Mouse (Mus musculus) left cerebral cortex, adult 11 months (tissue): ENCODE results near the gene Ifit2.
"Not testable (repeated sequence)": the region's sequence is repeated elsewhere in the genome, so short reads cannot be mapped to it uniquely, and the experiment has no call there.

Experiments
- DNase-seq: peaks from one replicate; pipeline ENCODE4 v3.0.0; 2022; ENCODE audit warnings: low spot score

The Ifit2 gene

GRCm38 (mm10) chr19:34547976-34548375, 2.5 kb upstream of the Ifit2 start:
- DNase-seq = peak; percentile 50

DNA sequence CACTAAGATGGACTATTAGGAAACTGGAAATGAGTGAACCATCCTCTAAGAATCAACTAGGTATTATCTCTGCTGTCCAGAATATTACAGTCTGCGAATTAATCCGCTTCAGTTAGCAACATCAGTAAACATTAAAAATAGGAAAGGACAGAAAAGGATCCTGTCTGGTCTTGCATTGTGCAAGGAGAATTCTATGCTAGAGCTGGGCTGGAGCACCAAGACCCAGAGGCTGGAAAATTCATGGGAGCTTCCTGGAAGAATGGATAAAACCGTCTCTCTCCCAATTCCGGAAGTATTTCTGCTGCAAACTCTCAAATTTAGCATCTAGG, 325 bp upstream of the Ifit2 start:
- DNase-seq = no peak

DNA sequence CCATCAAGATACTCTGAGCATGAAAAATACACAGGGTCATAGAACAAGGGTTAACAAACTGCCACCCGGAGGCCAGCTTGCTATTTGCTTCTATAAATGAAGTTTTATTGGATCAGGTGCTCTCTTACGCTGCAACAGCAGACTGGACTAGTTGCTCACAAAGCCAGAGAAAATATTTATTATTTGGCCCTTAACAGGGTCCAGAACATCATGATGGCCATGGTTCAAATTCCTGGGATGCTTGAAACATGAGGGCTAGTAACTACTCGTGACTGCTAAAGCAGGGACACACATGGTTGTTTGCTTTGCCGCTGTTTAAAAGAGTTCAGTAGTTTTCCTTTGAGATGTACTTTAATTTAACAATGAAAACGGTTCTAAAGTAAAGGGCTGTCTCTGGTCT, 1.5 kb downstream of the Ifit2 start:
- DNase-seq = no peak

DNA sequence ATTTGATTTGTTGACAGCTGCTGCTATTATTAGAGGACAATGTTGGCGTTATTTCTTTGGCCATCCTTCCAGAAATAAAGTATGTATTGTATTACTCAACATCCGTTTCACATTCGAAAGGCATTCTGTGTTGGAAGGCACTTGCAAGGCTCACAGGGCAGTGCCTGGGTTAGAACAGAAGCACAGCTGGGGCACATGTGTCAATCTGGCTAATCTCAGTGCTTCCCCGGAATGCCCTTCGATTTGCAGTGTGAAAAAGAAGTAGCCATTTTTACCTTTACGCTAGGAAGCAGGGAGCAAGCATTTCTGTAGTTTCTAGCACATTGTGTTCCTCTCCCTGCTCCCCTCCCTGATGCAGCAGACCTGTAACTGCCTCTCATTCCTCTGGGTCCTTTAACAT, 2.5 kb downstream of the Ifit2 start:
- DNase-seq = no peak

DNA sequence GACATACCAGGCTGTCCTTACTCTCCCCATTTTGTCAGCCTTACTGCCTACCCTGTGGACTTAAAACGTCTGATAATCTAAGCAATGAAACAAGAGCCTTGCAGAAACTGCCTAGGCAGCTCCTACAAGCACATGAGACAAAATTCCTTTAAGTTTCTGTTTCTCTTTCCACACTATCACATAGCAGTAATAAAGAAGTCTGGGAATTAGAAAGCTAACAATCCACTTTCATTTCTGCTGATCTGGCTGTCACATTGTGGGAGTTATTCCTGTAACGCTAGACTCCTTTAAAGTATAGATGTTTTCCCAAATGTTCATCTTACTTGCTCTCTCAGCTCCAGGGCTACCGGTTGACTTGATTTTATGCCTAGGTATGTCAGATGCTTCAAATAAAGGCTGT, 3.0 kb downstream of the Ifit2 start:
- DNase-seq = no peak

- DNase-seq = no peak
These were observed 3.6 kb downstream of the Ifit2 start for GRCm38 (mm10) chr19:34554061-34554460.

DNA sequence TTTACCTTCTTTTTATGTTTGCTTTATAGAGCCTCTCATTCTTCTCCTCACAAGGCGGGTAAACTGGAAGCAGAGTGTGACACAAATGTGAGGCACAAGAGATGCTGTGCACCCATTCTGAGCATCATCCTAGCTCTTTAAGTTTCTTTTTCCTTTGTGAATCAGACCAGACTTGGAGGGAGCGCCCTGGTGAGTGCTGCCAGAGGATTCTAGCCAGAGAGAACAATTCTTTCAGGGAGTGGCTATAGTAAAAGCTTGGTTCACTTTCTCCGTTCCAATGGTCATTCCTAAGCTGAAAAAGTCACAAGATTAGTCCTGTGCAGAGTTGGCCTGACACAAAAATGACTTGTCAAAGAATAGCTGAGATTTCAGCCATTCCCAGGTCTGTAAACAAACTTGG, 6.1 kb downstream of the Ifit2 start:
- no peak for DNase-seq

GRCm38 (mm10) chr19:34562556-34562955, 12.1 kb downstream of the Ifit2 start:
- no peak for DNase-seq

DNA sequence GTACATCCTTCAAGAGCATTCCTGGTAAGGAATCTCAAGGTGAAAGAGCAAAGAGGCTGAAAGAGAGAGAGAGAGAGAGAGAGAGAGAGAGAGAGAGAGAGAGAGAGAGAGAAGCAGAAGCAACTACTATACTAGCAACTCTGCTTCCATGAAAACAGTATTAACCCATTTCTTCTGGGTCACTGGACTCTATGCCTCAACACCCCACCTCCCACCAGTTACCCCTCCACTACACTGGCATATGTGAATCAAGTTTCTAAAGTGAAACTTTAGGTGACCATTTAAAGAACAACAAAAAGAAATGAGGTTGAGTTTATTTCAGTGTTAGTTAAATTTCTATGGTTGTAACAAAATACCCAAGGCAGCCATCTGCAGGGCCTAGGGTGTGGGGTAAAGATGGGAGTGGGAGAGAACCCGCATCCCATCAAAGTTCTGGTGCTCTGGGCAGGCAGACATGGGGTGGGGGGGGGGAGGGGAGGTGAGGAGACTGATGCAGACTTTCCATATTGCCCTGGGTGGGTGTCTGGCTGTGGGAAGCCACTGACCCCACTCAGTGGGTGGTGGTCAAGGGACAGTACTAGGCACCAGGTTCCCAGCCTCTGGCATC, 15.8 kb downstream of the Ifit2 start:
- no peak for DNase-seq

DNA sequence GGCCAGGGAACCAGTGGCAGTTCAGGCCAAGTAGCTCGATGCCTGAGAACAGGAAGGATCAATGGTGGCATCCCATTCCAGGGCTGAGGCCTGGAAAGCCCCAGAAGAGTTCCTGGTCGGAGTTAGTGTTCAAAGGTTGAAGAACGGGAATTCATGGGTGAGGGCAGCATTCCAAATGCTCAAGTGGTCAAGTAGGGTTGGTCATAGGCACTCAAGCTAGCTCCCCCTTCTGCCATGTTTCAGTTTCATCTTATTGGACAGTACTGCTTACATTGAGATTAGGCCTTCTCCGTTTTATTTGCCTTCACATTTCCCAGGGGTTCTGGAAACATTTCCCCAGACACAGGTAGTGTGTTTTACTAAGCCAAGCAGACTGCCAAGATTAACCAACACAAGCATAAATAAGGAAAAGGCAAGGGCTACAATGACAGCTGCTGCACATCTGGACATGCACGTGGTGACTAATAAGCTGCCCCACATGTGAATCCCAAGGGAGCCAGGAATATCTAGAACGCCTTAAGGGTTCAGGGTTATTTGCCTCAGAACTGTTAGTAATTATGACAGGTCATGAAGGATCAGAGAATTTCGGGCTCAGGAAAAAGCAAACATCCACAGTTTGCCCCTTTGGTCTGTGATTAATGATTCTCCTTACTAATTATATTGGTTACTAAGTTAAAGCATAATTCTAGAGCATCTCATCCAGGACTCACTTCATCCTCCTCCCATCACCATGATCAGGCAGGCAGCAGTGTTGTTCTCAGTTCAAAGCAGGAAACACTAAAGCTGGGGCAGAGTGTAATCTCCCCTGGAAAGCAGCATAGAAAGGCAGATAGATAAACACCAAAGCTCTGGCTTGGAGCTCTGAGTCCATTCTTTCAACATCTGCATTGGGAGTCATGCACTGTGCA, 18.7 kb downstream of the Ifit2 start:
- DNase-seq = no peak

GRCm38 (mm10) chr19:34569896-34570476, 19.5 kb downstream of the Ifit2 start:
- no peak for DNase-seq

DNA sequence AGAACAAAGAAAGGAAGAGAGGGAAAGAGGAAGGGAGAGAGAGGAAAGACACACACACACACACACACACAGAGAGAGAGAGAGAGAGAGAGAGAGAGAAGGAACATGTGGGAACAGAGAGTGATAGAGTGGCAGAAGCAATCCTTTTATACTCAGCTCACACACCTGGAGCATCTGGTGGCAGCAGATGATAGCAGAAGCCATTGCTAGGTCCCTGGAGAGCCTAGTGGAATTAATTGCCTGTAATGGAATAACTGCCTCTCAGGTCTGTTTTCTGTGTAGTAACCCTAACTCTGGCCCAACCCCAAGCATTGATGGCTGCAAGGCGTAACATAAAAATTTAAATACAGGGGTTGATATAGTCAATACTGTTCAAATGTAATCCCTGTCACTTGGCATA, 20.6 kb downstream of the Ifit2 start:
- DNase-seq = no peak

- no peak for DNase-seq
These were observed 23.2 kb downstream of the Ifit2 start for GRCm38 (mm10) chr19:34573650-34574049.

GRCm38 (mm10) chr19:34577121-34577520, 26.6 kb downstream of the Ifit2 start:
- no peak for DNase-seq

- not testable (repeated sequence) for DNase-seq
These were observed 32.2 kb downstream of the Ifit2 start for GRCm38 (mm10) chr19:34582696-34583095.

- DNase-seq = not testable (repeated sequence)
These were observed 32.8 kb downstream of the Ifit2 start, which contains the start of gene Ifit3 for GRCm38 (mm10) chr19:34583126-34583766. Gene Ifit3, plus strand, starts transcription at chr19:34583531.

DNA sequence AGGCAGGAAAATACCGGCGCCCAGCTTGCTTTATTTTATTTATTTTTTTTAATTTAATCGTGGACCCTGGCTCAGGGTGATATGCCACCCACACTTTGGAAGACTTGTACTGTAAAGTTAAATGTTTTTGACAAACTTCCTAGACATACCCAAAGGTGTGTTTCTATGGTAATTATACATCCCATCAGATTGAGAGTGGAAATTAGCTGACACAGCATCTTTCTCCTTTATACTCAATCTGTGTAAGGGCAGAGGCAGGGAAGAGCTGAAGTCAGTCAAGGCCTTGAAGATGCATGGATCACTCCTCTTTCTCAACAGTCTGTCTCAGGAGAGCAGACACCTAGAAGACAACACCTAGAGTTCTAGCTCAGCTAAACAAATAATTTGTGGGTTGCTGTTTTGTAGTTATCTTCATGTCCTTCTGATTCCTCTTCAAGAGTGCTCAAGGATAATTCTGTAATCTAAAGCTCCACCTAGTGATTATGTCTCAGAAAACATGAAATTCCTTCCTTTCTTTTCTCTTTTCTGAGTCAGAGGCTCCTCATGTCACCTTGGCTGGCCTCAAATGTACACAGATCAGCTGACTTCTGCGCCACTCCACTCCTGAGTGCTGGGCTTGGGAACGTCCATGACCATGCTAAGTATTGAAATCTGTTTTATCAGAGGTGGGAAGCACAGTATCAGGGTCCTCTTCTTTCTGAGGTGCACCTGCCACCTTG, 35.4 kb downstream of the Ifit2 start:
- DNase-seq = not testable (repeated sequence)

DNA sequence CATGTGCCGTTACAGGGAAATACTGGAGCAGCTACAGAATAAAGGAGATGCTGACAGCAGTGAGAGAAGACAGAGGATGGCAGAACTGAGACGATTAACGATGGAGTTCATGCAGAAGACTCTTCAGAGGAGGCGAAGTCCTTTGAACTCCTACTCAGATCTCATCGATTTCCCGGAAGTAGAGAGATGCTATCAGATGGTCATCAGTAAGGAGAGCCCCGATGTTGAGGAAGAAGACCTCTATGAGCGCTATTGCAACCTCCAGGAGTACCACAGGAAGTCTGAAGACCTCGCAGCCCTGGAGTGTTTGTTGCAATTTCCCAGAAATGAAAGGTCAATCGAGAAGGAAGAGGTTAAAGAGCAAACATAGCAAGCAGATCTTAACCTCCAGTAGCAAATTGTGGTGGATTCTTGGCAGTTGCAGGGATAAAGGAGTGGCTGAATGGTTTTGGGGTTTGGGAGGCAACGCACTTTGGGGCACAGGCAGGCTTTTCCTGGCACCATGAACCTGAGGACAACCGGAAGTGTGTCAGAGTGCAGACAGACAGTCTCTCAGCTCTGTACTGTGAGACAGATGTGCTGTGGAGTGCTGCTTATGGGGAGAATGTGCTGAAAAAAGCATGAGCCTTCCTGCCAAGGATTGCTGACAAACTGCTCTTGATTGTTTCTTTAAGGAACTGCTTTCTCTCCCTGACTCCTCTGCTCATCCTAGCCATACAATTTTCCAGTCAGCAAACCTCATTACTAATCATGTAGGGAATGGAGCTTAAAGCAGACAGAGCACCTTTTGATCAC, 37.6 kb downstream of the Ifit2 start:
- DNase-seq = not testable (repeated sequence)

GRCm38 (mm10) chr19:34588959-34589358, 38.5 kb downstream of the Ifit2 start:
- DNase-seq = no peak

DNA sequence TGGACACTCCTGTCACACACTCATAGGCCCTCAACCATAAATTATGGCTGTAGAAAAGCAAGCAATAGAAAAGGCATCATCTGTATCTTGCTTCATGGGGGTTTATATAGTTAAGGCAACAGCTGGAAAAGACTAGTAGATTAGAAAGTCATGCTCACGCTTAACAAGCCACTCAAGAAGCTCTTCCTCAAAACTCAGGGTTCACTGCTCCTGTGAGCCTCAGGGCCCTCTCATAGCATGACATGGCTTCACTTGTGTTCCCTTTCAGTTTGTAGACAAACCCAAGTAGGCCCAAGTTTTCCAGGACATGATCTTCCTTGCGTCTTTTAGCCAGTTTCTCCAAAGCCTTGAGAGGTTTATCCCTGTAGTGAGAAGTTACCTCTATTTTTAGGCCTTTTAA, 43.0 kb downstream of the Ifit2 start:
- no peak for DNase-seq

DNA sequence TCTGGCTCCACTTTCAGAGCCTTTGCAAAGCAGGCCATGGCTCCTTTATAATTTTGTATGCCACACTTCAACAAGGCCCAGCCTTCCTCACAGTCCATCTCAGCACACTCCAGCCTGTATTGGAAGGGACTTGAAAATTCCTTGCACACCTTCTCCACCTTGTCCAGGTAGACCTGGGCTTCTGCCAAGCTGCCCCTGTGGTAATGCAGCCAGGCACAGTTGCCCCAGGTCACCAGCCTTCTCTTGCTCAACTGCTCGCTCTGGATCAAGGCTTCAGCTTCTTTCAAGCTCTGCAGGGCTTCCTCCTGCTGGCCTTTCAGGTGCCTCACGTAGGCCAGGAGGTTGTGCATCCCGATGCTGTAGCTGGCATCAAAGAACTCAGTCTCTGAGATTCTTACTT, 44.0 kb downstream of the Ifit2 start:
- DNase-seq = not testable (repeated sequence)
